Mouse (Mus musculus): ENCODE measurements around the gene Bpifa3. TPM values are rescaled to one million over a fixed set of nuclear protein-coding genes. Genes with fewer than 3 reads are reported as not detected.
"Not testable (repeated sequence)": the region's sequence is repeated elsewhere in the genome, so short reads cannot be mapped to it uniquely, and the experiment has no call there.

Bpifa3 gene
- polyA plus RNA-seq, 1 experiment from 2014 or later: not detected

DNA sequence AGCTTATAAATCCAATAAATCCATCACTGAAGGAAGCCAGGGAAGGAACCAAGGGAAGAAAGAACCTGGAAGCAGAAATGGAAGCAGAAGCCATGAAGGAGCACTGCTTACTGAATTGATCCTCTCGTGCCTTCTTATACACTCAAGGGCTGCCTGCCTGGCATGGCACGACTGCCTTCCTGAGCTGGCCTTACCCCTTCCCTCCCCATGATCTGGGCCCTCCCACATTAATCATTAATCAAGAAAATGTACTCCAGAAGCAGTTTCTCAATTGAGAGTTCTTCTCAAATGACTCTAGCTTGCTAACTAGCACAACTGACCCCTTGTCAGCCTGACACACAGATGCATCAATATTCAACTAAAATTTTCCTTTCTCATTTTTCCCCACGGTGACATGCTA lies 39.0 kb downstream of the Bpifa3 start:
- no peak for ATAC-seq (ENCODE audit: low FRiP score, low TSS enrichment)
- Histone ChIP-seq H3K36me3 (ENCODE audit: control insufficient read depth, insufficient read depth, low read length) (no peaks in the 10 kb centered on the region), H3K4me2 (replicated peaks; ENCODE audit: low read depth, low read length) (no peak overlapping the region), H3K27me3 (ENCODE audit: control insufficient read depth, insufficient read depth, low read length) (no peaks in the 10 kb centered on the region), H3K9ac (ENCODE audit: low read depth, low read length) (no peak overlapping the region), H3K4me1 (ENCODE audit: control insufficient read depth, insufficient read depth, low read length) (no peaks in the 10 kb centered on the region), H3K27ac (ENCODE audit: low read depth, low read length) (no peak overlapping the region), H3K9me3 (ENCODE audit: control insufficient read depth, low read length) (no peaks in the 10 kb centered on the region), H3K4me3 (ENCODE audit: low read length) (no peak overlapping the region)
- WGBS: 45% methylated on average over 3 of the region's 3 CpGs

DNA sequence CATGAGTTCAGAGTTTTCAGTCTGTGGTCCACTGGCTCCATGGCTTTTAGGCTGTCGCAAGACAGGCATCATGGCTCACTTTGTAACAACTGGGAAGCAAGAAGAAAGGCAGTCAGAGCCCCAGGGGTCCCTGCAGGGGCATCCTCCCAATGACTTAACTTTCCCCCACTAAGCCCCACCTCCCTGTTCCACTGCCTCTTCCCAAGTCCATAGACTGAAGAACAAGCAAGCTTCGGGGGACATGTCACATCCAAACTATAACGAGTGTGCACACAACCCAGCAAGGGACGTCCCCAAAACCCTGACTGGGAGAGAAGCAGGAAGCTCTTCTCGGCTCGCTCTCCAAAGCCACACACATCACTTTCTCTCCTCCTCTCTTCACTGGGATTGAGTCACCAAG lies 41.5 kb downstream of the Bpifa3 start:
- H3K4me3 ChIP-seq (ENCODE audit: low read length): no peak overlapping the region
- no peak for ATAC-seq (ENCODE audit: low FRiP score, low TSS enrichment)
- no peaks in the 10 kb centered on the region for H3K4me1 ChIP-seq (ENCODE audit: control insufficient read depth, insufficient read depth, low read length)
- H3K9ac ChIP-seq (ENCODE audit: low read depth, low read length): no peak overlapping the region
- H3K36me3 ChIP-seq (ENCODE audit: control insufficient read depth, insufficient read depth, low read length): no peaks in the 10 kb centered on the region
- H3K4me2 ChIP-seq (replicated peaks; ENCODE audit: low read depth, low read length): no peak overlapping the region
- no peaks in the 10 kb centered on the region for H3K9me3 ChIP-seq (ENCODE audit: control insufficient read depth, low read length)
- WGBS: 78% methylated on average over 6 of the region's 6 CpGs
- H3K27me3 ChIP-seq (ENCODE audit: control insufficient read depth, insufficient read depth, low read length): no peaks in the 10 kb centered on the region
- no peak overlapping the region for H3K27ac ChIP-seq (ENCODE audit: low read depth, low read length)

DNA sequence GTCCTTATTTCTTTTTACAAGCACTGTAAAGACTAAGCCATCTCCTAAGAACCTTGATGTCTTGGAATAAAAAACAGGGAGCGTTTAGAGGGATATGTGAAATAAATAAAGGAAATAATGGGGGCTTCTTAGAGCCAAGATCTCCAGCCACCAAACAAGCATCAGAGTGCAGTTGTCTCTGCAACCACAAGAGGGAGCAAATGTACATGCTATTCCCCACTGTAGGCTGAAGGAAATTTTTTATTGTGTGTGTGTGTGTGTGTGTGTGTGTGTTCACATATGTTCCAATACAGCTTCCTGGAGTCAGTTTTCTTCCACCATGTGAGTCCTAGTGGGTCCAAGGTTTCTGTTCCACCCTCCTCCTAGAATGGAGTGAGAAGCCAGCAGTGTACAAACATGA lies 43.2 kb downstream of the Bpifa3 start:
- Histone ChIP-seq H3K4me3 (ENCODE audit: low read length) (no peak overlapping the region), H3K36me3 (ENCODE audit: control insufficient read depth, insufficient read depth, low read length) (no peaks in the 10 kb centered on the region), H3K27ac (ENCODE audit: low read depth, low read length) (no peak overlapping the region), H3K4me2 (replicated peaks; ENCODE audit: low read depth, low read length) (no peak overlapping the region), H3K9ac (ENCODE audit: low read depth, low read length) (no peak overlapping the region), H3K4me1 (ENCODE audit: control insufficient read depth, insufficient read depth, low read length) (no peaks in the 10 kb centered on the region), H3K27me3 (ENCODE audit: control insufficient read depth, insufficient read depth, low read length) (no peaks in the 10 kb centered on the region), H3K9me3 (ENCODE audit: control insufficient read depth, low read length) (no peaks in the 10 kb centered on the region)
- no peak for ATAC-seq (ENCODE audit: low FRiP score, low TSS enrichment)
- WGBS: 41% methylated on average over 1 of the region's 1 CpGs

DNA sequence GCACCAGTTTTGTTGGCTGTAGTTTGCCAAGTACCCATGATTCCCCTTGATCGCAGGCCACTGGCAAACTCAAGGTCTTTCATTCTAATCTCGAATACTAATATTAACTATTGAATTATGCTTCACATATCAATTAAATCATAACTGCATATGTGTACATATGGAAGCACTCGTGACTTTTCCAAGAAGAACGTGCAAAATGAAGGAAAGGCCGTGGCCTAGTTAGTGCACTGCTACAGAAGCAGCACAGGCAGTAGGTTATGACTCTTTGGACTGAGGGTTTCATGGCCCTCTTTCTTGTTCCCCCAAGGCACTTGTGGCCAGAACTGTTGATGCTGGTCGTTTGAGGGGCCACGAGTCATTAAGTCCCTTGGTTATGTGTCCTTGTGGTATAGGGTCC lies 51.8 kb downstream of the Bpifa3 start:
- 79% methylated on average over 7 of the region's 7 CpGs for WGBS
- not testable (repeated sequence) for ATAC-seq (ENCODE audit: low FRiP score, low TSS enrichment); H3K27ac ChIP-seq (ENCODE audit: low read depth, low read length); H3K9ac ChIP-seq (ENCODE audit: low read depth, low read length); H3K9me3 ChIP-seq (ENCODE audit: control insufficient read depth, low read length); H3K4me1 ChIP-seq (ENCODE audit: control insufficient read depth, insufficient read depth, low read length); H3K4me3 ChIP-seq (ENCODE audit: low read length); H3K4me2 ChIP-seq (replicated peaks; ENCODE audit: low read depth, low read length); H3K36me3 ChIP-seq (ENCODE audit: control insufficient read depth, insufficient read depth, low read length); H3K27me3 ChIP-seq (ENCODE audit: control insufficient read depth, insufficient read depth, low read length)

DNA sequence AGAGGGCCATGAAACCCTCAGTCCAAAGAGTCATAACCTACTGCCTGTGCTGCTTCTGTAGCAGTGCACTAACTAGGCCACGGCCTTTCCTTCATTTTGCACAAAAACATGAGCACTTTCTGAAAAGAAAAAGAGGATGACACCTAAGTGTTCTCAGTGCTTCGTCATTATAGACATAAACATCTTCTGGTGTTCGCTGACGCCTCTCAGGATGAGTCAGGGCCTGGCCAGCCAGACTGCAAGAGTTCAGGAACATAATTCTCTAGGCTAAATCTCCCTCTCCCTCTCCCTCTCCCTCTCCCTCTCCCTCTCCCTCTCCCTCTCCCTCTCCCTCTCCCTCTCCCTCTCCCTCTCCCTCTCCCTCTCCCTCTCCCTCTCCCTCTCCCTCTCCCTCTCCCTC lies 52.9 kb downstream of the Bpifa3 start:
- ATAC-seq (ENCODE audit: low FRiP score, low TSS enrichment); H3K27me3 ChIP-seq (ENCODE audit: control insufficient read depth, insufficient read depth, low read length): not testable (repeated sequence)
- 70% methylated on average over 4 of the region's 4 CpGs for WGBS

DNA sequence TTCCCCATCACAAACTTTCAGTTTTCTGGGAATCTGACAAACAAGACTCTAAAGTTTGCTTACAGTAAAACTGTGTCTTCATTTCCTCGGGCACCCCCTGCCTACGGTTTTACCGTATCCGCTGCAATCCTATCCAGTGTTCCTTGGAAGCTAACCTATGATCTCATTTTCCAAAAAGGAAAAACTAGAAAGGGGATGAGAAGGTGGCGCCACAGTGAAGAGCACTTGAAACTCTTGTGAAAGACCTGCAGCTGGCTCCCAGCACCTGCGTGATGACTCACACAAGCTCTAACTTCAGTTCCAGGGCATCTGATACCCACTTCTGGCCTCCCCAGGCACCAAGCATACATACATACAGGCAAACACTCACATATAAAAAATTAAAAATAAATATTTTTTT lies 55.2 kb downstream of the Bpifa3 start:
- Histone ChIP-seq H3K9me3 (ENCODE audit: control insufficient read depth, low read length) (no peaks in the 10 kb centered on the region), H3K4me3 (ENCODE audit: low read length) (no peak overlapping the region), H3K4me2 (replicated peaks; ENCODE audit: low read depth, low read length) (no peak overlapping the region), H3K36me3 (ENCODE audit: control insufficient read depth, insufficient read depth, low read length) (no peaks in the 10 kb centered on the region), H3K27ac (ENCODE audit: low read depth, low read length) (no peak overlapping the region), H3K9ac (ENCODE audit: low read depth, low read length) (no peak overlapping the region), H3K4me1 (ENCODE audit: control insufficient read depth, insufficient read depth, low read length) (no peaks in the 10 kb centered on the region), H3K27me3 (ENCODE audit: control insufficient read depth, insufficient read depth, low read length) (no peaks in the 10 kb centered on the region)
- ATAC-seq (ENCODE audit: low FRiP score, low TSS enrichment): no peak
- 87% methylated on average over 6 of the region's 6 CpGs for WGBS

More for the DNA sequence above, 52.9 kb downstream of the Bpifa3 start:
- H3K4me3 ChIP-seq (ENCODE audit: low read length); H3K9me3 ChIP-seq (ENCODE audit: control insufficient read depth, low read length); H3K4me1 ChIP-seq (ENCODE audit: control insufficient read depth, insufficient read depth, low read length); H3K4me2 ChIP-seq (replicated peaks; ENCODE audit: low read depth, low read length); H3K36me3 ChIP-seq (ENCODE audit: control insufficient read depth, insufficient read depth, low read length); H3K27ac ChIP-seq (ENCODE audit: low read depth, low read length); H3K9ac ChIP-seq (ENCODE audit: low read depth, low read length): not testable (repeated sequence)

DNA sequence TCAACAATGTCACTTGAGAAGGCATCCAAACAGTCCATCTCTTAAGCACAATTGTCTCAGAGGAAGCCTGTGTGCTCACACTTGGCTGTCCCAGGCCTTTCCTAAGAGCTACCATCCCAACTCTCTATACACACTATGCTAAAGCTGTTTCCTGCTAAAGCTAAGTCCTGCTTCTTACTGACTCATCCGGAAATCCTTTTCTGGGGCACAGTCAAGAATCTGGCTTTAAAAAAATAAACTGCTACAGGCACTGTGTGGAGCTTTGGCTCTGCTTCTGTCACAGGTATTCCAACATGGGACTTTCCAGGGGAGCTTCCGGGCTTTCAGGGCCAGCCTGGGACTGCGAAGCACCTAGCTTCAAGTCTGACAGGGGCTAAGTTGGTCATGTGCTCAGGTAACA lies 55.6 kb downstream of the Bpifa3 start:
- ATAC-seq (ENCODE audit: low FRiP score, low TSS enrichment): no peak
- no peak overlapping the region for H3K27ac ChIP-seq (ENCODE audit: low read depth, low read length)
- WGBS: 80% methylated on average over 3 of the region's 3 CpGs

DNA sequence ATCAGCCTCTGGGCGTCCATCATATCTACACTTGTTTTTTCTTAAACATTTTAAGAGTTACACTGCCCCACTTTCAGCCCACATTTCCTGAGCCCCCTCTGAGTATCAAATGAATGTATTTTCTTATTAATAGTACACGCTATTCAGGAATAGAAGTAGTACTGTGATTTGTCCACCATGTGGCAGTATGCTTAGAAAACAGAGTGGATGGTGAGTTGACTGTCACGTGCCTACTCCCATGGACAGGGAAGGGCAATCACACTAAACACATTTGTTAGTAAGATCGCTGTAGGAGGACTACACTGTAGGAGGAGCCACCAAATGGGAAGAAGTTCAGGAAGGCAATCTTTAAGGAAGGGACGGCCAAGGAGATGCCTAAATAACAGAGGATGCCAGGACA lies 57.3 kb downstream of the Bpifa3 start:
- Histone ChIP-seq H3K4me1 (ENCODE audit: control insufficient read depth, insufficient read depth, low read length) (no peaks in the 10 kb centered on the region), H3K9me3 (ENCODE audit: control insufficient read depth, low read length) (no peaks in the 10 kb centered on the region), H3K27me3 (ENCODE audit: control insufficient read depth, insufficient read depth, low read length) (no peaks in the 10 kb centered on the region), H3K4me2 (replicated peaks; ENCODE audit: low read depth, low read length) (no peak overlapping the region), H3K27ac (ENCODE audit: low read depth, low read length) (no peak overlapping the region), H3K9ac (ENCODE audit: low read depth, low read length) (no peak overlapping the region), H3K36me3 (ENCODE audit: control insufficient read depth, insufficient read depth, low read length) (no peaks in the 10 kb centered on the region), H3K4me3 (ENCODE audit: low read length) (no peak overlapping the region)
- 39% methylated on average over 5 of the region's 5 CpGs for WGBS
- no peak for ATAC-seq (ENCODE audit: low FRiP score, low TSS enrichment)

More for the DNA sequence above, 55.6 kb downstream of the Bpifa3 start:
- Histone ChIP-seq H3K27me3 (ENCODE audit: control insufficient read depth, insufficient read depth, low read length) (no peaks in the 10 kb centered on the region), H3K4me1 (ENCODE audit: control insufficient read depth, insufficient read depth, low read length) (no peaks in the 10 kb centered on the region), H3K9ac (ENCODE audit: low read depth, low read length) (no peak overlapping the region), H3K4me2 (replicated peaks; ENCODE audit: low read depth, low read length) (no peak overlapping the region), H3K9me3 (ENCODE audit: control insufficient read depth, low read length) (no peaks in the 10 kb centered on the region), H3K4me3 (ENCODE audit: low read length) (no peak overlapping the region), H3K36me3 (ENCODE audit: control insufficient read depth, insufficient read depth, low read length) (no peaks in the 10 kb centered on the region)
